Mouse (Mus musculus) erythroblast, embryonic 14.5 days (primary cell): ENCODE measurements at regions not wholly inside any gene's neighbourhood (a gene's known extent, or its start where the extent isn't known, plus 50 kb on each side); places are given as distances from the start of the nearest gene placed in this dataset.

Experiments
- H3K27me3 ChIP-seq: 2 replicates; pipeline ENCODE4 v1.6.1; 2012; ENCODE audit warnings: inconsistent platforms; ENCODE audit not compliant: control insufficient read depth
- H3K36me3 ChIP-seq: 2 replicates; pipeline ENCODE4 v1.6.1; 2012; ENCODE audit warnings: mild to moderate bottlenecking, inconsistent platforms; ENCODE audit not compliant: control insufficient read depth
- H3K4me1 ChIP-seq: 2 replicates; pipeline ENCODE4 v1.6.1; 2012; ENCODE audit warnings: inconsistent platforms; ENCODE audit not compliant: control insufficient read depth
- H3K4me3 ChIP-seq: replicated peaks from 2 replicates; pipeline ENCODE3; 2012; ENCODE audit warnings: moderate library complexity, mild to moderate bottlenecking, inconsistent platforms
- H3K9me3 ChIP-seq: 2 replicates; pipeline ENCODE4 v1.6.1; 2012; ENCODE audit warnings: low read length, inconsistent platforms, mixed read lengths; ENCODE audit not compliant: control insufficient read depth
- GATA1 ChIP-seq: IDR thresholded peaks from 2 replicates; pipeline ENCODE4 v1.6.1; 2012; ENCODE audit warnings: low read length, inconsistent platforms, mixed read lengths
- TAL1 ChIP-seq: IDR thresholded peaks from 3 replicates; pipeline ENCODE4 v1.6.1; 2012; ENCODE audit warnings: low read length, inconsistent platforms, mixed read lengths

DNA sequence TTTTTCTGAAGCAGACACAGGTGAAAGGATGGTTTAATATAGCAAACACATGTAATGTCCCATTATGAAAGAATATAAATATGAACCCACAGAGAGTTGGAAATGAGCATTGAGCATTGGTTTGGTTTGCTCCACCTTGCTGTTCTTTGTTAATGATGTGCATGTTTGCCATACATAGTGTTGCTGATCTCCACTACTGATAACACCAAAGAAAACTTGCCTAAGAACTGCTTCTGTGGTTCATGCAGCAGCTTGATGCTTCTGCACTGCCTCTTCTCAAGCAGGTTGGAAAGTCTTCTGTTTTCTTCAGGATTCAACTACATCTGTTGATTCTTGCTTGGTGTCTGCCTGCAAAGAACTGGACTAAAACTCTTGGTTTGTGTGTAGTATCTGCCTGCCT lies 63.8 kb downstream of the Pabpc5 start:
- TF ChIP-seq GATA1: peak; percentile 64
- no peak for TF ChIP-seq TAL1
- no peaks in the 10 kb centered on the region for H3K36me3 ChIP-seq

More for the DNA sequence above, 63.8 kb downstream of the Pabpc5 start:
- Histone ChIP-seq H3K4me3 (no peak overlapping the region), H3K27me3 (no peaks in the 10 kb centered on the region), H3K9me3 (no peaks in the 10 kb centered on the region), H3K4me1 (no peaks in the 10 kb centered on the region)
